Mouse (Mus musculus) spleen, adult 2 months (tissue): ENCODE data around the gene Carhsp1.

Experiments
- CTCF ChIP-seq: fragments of 200-500 bp; IDR thresholded peaks from 2 replicates; pipeline ENCODE4 v1.5.1; 2011; ENCODE audit warnings: mild to moderate bottlenecking, inconsistent platforms; ENCODE audit not compliant: insufficient read depth, insufficient read length, insufficient replicate concordance; ENCODE audit errors: extremely low read depth
- POLR2A ChIP-seq: fragments of 200-500 bp; IDR thresholded peaks from 2 replicates; pipeline ENCODE4 v1.6.1; 2011; ENCODE audit warnings: low read depth, low read length, inconsistent platforms

DNA sequence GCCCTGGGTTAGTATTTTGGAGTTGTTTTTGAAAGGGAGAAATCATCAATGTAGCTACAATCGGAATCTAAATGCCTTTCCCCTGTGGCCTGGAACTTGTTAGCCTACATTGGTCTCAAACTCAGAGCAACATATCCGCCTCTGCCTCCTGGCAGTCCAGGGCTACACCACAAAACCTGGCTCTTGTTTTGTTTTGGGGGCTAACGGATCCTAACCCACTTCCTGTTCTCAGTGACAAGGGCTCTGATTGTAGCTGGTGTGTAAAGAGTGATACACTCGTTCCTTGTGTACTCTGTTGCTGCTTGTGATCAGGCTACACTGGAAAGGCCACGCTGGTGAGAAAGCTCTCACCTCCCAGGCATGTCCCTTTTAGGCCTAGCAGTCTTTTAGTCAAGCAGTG lies 40.5 kb downstream of the Carhsp1 start:
- no peak for TF ChIP-seq POLR2A
- TF ChIP-seq CTCF: no peak
